Mouse (Mus musculus): ENCODE measurements at regions not wholly inside any gene's neighbourhood (a gene's known extent, or its start where the extent isn't known, plus 50 kb on each side); places are given as distances from the start of the nearest gene placed in this dataset.

DNA sequence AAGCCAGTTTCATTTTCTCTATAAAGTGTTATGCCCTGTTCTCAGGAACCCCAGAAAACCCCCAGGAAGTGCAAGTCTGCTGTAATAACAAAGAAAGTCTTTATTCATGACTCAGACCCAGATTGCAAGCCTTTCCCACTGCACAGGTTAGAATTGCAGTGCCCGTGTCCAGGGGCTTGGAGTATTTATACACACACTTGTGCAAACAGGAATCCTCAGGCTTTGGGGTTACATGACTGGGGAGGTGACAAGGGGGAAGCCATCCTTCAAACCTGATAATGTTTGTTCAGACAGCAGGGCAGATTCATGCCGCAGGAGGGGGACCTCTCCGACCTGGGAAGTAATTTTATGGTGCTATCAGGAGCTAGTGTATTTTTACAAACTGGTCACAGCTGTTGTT, 198.0 kb downstream of the Tex13c3 start:
- no peak overlapping the region for H3K4me2 ChIP-seq (ENCODE audit: low read length)
- no peaks in the 10 kb centered on the region for H3K4me1 ChIP-seq (ENCODE audit: control insufficient read depth in 2 of 2, insufficient read depth in 2 of 2, low read length in 2 of 2)
- H3K9me3 ChIP-seq (ENCODE audit: control insufficient read depth, low read length) = no peaks in the 10 kb centered on the region

DNA sequence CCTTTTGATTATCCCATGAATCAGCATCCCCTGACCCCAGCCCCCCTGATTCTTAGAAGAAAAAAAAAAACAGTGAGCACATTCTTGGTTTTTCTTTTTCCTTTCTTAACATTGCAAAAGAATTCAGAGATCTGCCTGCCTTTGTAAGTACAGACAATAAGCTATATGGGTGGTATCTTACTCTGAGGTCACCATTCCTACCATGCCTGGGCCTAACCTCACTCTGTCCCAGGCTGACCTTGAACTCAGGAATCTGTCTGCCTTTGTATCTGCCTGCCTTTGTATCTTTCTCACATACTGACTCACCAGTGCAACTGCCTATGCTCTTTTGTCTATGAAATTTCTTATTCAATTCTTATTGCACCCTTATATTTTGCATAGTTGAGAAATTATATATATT, 216.9 kb downstream of the Tex13c3 start:
- Histone ChIP-seq H3K4me3 (ENCODE audit: control insufficient read depth in 1 of 2, insufficient read depth in 1 of 2, low read depth in 1 of 2, low read length in 2 of 2) (no peak overlapping the region), H3K9ac (ENCODE audit: low read length) (no peak overlapping the region), H3K9me3 (ENCODE audit: control insufficient read depth, low read length) (no peaks in the 10 kb centered on the region), H3K4me2 (ENCODE audit: low read length) (no peak overlapping the region), H3K4me1 (ENCODE audit: control insufficient read depth in 2 of 2, insufficient read depth in 2 of 2, low read length in 2 of 2) (no peaks in the 10 kb centered on the region), H3K27ac (replicated peaks in 1 of 2; ENCODE audit: control insufficient read depth in 1 of 2, insufficient read depth in 1 of 2, low read depth in 2 of 2, low read length in 2 of 2) (no peak overlapping the region), H3K27me3 (ENCODE audit: control insufficient read depth, insufficient read depth, low read length) (no peaks in the 10 kb centered on the region), H3K36me3 (ENCODE audit: control insufficient read depth, insufficient read depth, low read length) (no peaks in the 10 kb centered on the region)
- ATAC-seq (ENCODE audit: insufficient number of reproducible peaks, insufficient read depth, low FRiP score, low read depth) = no peak

More for the DNA sequence above, 198.0 kb downstream of the Tex13c3 start:
- Histone ChIP-seq H3K27me3 (ENCODE audit: control insufficient read depth, insufficient read depth, low read length) (no peaks in the 10 kb centered on the region), H3K27ac (replicated peaks in 1 of 2; ENCODE audit: control insufficient read depth in 1 of 2, insufficient read depth in 1 of 2, low read depth in 2 of 2, low read length in 2 of 2) (no peak overlapping the region), H3K4me3 (ENCODE audit: control insufficient read depth in 1 of 2, insufficient read depth in 1 of 2, low read depth in 1 of 2, low read length in 2 of 2) (no peak overlapping the region), H3K9ac (ENCODE audit: low read length) (no peak overlapping the region), H3K36me3 (ENCODE audit: control insufficient read depth, insufficient read depth, low read length) (no peaks in the 10 kb centered on the region)
- WGBS = 56% methylated on average over 3 of the region's 3 CpGs
- ATAC-seq (ENCODE audit: insufficient number of reproducible peaks, insufficient read depth, low FRiP score, low read depth) = no peak

DNA sequence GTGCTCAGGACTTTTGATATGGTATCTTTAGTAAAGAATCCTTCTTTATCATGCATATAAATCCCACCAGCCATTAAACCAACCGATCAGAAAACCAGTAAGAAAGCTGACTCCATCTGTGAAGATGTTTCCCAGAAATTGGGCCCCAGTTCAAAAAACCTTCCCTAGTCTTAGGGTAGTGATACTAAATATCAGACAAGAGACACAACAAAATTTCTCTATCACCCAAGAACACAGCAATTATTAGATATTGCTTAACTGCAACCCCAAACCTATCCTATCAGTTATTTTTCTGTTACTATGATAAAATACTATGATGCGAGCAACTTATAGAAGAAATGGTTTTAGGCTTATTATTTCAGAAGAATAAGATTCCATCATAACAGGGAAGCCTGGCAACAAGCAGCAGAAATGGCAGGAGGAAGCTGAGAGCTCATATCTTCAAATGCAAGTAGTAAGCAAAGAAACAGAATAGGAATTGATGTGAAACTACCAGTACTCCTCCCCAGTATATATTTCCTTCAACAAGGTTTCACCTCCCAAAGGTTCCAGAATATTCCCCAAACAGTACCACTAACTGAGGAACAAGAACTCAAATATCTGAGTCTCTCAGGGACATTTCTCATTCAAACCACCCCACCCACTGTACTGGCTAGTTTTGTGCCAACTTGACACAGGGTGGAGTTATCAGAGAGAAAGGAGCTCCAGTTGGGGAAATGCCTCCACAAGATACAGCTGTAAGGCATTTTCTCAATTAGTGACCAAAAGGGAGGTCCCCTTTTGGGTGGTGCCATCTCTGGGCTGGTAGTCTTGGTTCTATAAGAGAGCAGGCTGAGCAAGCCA, 234.1 kb downstream of the Tex13c3 start:
- H3K4me1 ChIP-seq (ENCODE audit: control insufficient read depth in 2 of 2, insufficient read depth in 2 of 2, low read length in 2 of 2) = no peaks in the 10 kb centered on the region
- no peak overlapping the region for H3K9ac ChIP-seq (ENCODE audit: low read length)
- no peak for ATAC-seq (ENCODE audit: insufficient number of reproducible peaks, insufficient read depth, low FRiP score, low read depth)
- WGBS = 65% methylated on average over 2 of the region's 2 CpGs
- no peak overlapping the region for H3K27ac ChIP-seq (replicated peaks in 1 of 2; ENCODE audit: control insufficient read depth in 1 of 2, insufficient read depth in 1 of 2, low read depth in 2 of 2, low read length in 2 of 2)
- no peak overlapping the region for H3K4me2 ChIP-seq (ENCODE audit: low read length)
- H3K27me3 ChIP-seq (ENCODE audit: control insufficient read depth, insufficient read depth, low read length) = no peaks in the 10 kb centered on the region
- no peak overlapping the region for H3K4me3 ChIP-seq (ENCODE audit: control insufficient read depth in 1 of 2, insufficient read depth in 1 of 2, low read depth in 1 of 2, low read length in 2 of 2)
- no peaks in the 10 kb centered on the region for H3K36me3 ChIP-seq (ENCODE audit: control insufficient read depth, insufficient read depth, low read length)
- no peaks in the 10 kb centered on the region for H3K9me3 ChIP-seq (ENCODE audit: control insufficient read depth, low read length)

- no peak overlapping the region for H3K27ac ChIP-seq (replicated peaks in 1 of 2; ENCODE audit: control insufficient read depth in 1 of 2, insufficient read depth in 1 of 2, low read depth in 2 of 2, low read length in 2 of 2)
- ATAC-seq (ENCODE audit: insufficient number of reproducible peaks, insufficient read depth, low FRiP score, low read depth) = 0 out of 2 replicates have a peak, but pooled peaks have one; percentile 35
Observed at GRCm38 (mm10) chrX:19237738-19238261, 243.3 kb downstream of the Tex13c3 start.

GRCm38 (mm10) chrX:19237048-19237737, 243.9 kb downstream of the Tex13c3 start:
- peak overlapping the region; percentile 82 for H3K4me2 ChIP-seq (ENCODE audit: low read length)
- no peaks in the 10 kb centered on the region for H3K36me3 ChIP-seq (ENCODE audit: control insufficient read depth, insufficient read depth, low read length)
- H3K9me3 ChIP-seq (ENCODE audit: control insufficient read depth, low read length) = no peaks in the 10 kb centered on the region
- H3K4me3 ChIP-seq (ENCODE audit: control insufficient read depth in 1 of 2, insufficient read depth in 1 of 2, low read depth in 1 of 2, low read length in 2 of 2) = peak overlapping the region; percentile 42 to 47
- ATAC-seq (ENCODE audit: insufficient number of reproducible peaks, insufficient read depth, low FRiP score, low read depth) = no peak
- H3K27ac ChIP-seq (replicated peaks in 1 of 2; ENCODE audit: control insufficient read depth in 1 of 2, insufficient read depth in 1 of 2, low read depth in 2 of 2, low read length in 2 of 2) = no peak overlapping the region
- H3K4me1 ChIP-seq (ENCODE audit: control insufficient read depth in 2 of 2, insufficient read depth in 2 of 2, low read length in 2 of 2) = no peaks in the 10 kb centered on the region
- WGBS = 14% methylated on average over 26 of the region's 31 CpGs
- 0 out of 2 replicates have a peak, but pooled peaks cover 4% of the 10 kb centered on the region for H3K27me3 ChIP-seq (ENCODE audit: control insufficient read depth, insufficient read depth, low read length)
- peak overlapping the region; percentile 58 for H3K9ac ChIP-seq (ENCODE audit: low read length)

More at GRCm38 (mm10) chrX:19237738-19238261, 243.3 kb downstream of the Tex13c3 start:
- Histone ChIP-seq H3K36me3 (ENCODE audit: control insufficient read depth, insufficient read depth, low read length) (no peaks in the 10 kb centered on the region), H3K4me3 (ENCODE audit: control insufficient read depth in 1 of 2, insufficient read depth in 1 of 2, low read depth in 1 of 2, low read length in 2 of 2) (peak overlapping the region; percentile 42 to 47), H3K9me3 (ENCODE audit: control insufficient read depth, low read length) (no peaks in the 10 kb centered on the region), H3K9ac (ENCODE audit: low read length) (peak overlapping the region; percentile 58), H3K27me3 (ENCODE audit: control insufficient read depth, insufficient read depth, low read length) (0 out of 2 replicates have a peak, but pooled peaks cover 4% of the 10 kb centered on the region), H3K4me1 (ENCODE audit: control insufficient read depth in 2 of 2, insufficient read depth in 2 of 2, low read length in 2 of 2) (no peaks in the 10 kb centered on the region), H3K4me2 (ENCODE audit: low read length) (peak overlapping the region; percentile 82)
- 12% methylated on average over 25 of the region's 26 CpGs for WGBS

GRCm38 (mm10) chrX:19235449-19235848, 245.7 kb downstream of the Tex13c3 start:
- no peak overlapping the region for H3K4me3 ChIP-seq (ENCODE audit: control insufficient read depth in 1 of 2, insufficient read depth in 1 of 2, low read depth in 1 of 2, low read length in 2 of 2)
- 58% methylated on average over 3 of the region's 3 CpGs for WGBS
- no peak for ATAC-seq (ENCODE audit: insufficient number of reproducible peaks, insufficient read depth, low FRiP score, low read depth)
- H3K27me3 ChIP-seq (ENCODE audit: control insufficient read depth, insufficient read depth, low read length) = 0 out of 2 replicates have a peak, but pooled peaks cover 4% of the 10 kb centered on the region
- H3K4me1 ChIP-seq (ENCODE audit: control insufficient read depth in 2 of 2, insufficient read depth in 2 of 2, low read length in 2 of 2) = no peaks in the 10 kb centered on the region
- H3K27ac ChIP-seq (replicated peaks in 1 of 2; ENCODE audit: control insufficient read depth in 1 of 2, insufficient read depth in 1 of 2, low read depth in 2 of 2, low read length in 2 of 2) = no peak overlapping the region
- no peaks in the 10 kb centered on the region for H3K9me3 ChIP-seq (ENCODE audit: control insufficient read depth, low read length)
- H3K4me2 ChIP-seq (ENCODE audit: low read length) = no peak overlapping the region
- H3K36me3 ChIP-seq (ENCODE audit: control insufficient read depth, insufficient read depth, low read length) = no peaks in the 10 kb centered on the region
- no peak overlapping the region for H3K9ac ChIP-seq (ENCODE audit: low read length)

DNA sequence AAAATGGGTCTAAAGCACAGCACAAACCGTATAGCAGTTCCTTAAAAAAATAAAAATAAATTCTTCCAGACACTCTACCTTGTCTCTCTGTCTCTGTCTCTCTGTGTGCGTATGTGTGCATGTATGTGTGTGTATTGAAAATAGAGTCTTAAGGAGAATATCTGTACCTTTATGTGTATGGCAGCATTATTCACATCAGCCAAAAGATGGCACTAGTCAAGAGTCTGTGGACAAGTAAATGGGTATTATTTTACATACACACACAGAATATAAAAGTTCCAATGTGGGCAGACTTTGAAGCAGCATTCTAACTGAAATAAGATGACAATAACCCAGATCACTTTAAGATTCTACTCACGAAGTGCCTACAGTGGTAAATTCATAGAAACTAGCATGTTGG, 249.3 kb downstream of the Tex13c3 start:
- H3K4me1 ChIP-seq (ENCODE audit: control insufficient read depth in 2 of 2, insufficient read depth in 2 of 2, low read length in 2 of 2) = no peaks in the 10 kb centered on the region
- no peaks in the 10 kb centered on the region for H3K9me3 ChIP-seq (ENCODE audit: control insufficient read depth, low read length)
- H3K9ac ChIP-seq (ENCODE audit: low read length) = no peak overlapping the region
- no peaks in the 10 kb centered on the region for H3K36me3 ChIP-seq (ENCODE audit: control insufficient read depth, insufficient read depth, low read length)
- no peak overlapping the region for H3K27ac ChIP-seq (replicated peaks in 1 of 2; ENCODE audit: control insufficient read depth in 1 of 2, insufficient read depth in 1 of 2, low read depth in 2 of 2, low read length in 2 of 2)
- WGBS = 76% methylated on average over 3 of the region's 3 CpGs
- no peak for ATAC-seq (ENCODE audit: insufficient number of reproducible peaks, insufficient read depth, low FRiP score, low read depth)
- H3K27me3 ChIP-seq (ENCODE audit: control insufficient read depth, insufficient read depth, low read length) = no peaks in the 10 kb centered on the region
- H3K4me2 ChIP-seq (ENCODE audit: low read length) = no peak overlapping the region
- no peak overlapping the region for H3K4me3 ChIP-seq (ENCODE audit: control insufficient read depth in 1 of 2, insufficient read depth in 1 of 2, low read depth in 1 of 2, low read length in 2 of 2)

All from heart, embryonic 14.5 days (tissue).